Mouse (Mus musculus): Measurements from ENCODE around the gene Gm20671.
"Not testable (repeated sequence)": the region's sequence is repeated elsewhere in the genome, so short reads cannot be mapped to it uniquely, and the experiment has no call there.

Gm20671 gene

DNA sequence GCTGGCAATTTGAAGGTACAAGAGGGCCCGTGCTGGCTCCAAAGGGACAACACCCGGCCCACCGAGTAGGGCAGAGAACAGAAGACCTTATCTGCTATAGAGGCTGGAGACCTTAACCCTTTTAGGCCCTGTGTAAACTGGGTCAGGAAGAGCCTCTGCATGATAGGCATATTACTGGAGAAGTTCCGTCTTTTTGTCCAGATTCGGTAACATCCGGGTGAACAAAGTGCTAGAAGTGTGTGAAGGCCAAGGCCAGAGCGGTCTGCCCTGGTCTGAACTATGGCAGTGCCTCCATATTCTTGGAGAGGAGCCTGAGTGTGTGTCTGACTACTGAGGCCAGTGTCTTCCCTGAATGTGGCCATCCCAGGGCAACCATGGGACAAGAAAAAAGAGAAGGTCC is at the start of gene Gm20671:
TSS of gene Gm20671 (minus strand) at position 101 of the 400 bp plus-strand sequence.
- no peak for DNase-seq (ENCODE audit: low spot score)

DNA sequence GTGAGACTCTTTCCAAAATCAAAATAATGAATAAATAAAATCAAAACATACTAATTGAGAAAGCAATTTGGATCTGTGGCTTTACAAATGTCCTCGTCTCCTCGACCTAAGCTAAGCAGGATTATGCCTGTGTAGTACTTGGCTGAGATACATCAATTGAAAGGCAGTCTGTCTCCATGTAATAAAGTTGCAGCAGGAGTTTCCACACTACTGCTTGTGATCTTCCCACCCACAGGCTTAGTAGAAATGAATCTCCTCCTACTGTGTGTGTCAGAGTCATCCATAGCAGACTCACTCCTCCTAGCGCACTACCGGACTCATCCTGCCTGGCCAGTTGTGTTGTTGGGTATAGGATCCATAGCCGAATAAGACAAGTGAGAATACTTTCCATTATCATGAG is 45.4 kb upstream of the Gm20671 start:
- no peak for DNase-seq (ENCODE audit: low spot score)

DNA sequence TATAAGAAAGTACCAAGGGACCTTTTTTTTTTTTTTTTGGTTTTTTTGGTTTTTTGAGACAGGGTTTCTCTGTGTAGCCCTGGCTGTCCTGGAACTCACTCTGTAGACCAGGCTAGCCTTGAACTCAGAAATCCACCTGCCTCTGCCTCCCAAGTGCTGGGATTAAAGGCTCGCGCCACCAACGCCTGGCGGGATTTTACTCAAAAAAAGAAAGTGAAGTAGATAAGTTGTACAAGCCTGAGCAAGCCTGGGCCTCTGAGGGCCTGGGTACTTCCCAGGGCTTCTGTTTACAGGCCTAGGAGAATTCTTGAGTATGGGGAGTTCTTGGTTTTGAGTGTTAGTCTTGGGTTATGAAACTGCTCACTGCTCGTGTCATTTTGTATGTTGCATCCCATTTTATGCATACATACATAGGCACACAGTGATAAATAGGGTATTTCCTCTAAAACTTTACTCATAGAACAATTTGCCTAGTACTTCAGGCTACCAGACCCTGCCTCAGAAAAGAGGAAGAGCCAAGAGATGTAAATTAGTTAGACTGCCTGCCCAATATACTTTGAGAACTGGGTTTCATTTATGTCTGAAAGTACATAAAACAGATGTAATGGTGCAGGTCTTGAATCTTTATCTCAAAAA is 42.6 kb upstream of the Gm20671 start:
- no peak for DNase-seq (ENCODE audit: low spot score)

GRCm38 (mm10) chr5:32863253-32864228 is 36.6 kb upstream of the Gm20671 start, which contains the start of gene Depdc5:
Gene Depdc5, plus strand, starts transcription at chr5:32863701.
- peak; percentile 92 for DNase-seq (ENCODE audit: low spot score)

- DNase-seq (ENCODE audit: low spot score), result no peak
Observed at GRCm38 (mm10) chr5:32862469-32863132, 35.7 kb upstream of the Gm20671 start.

- DNase-seq (ENCODE audit: low spot score), result no peak
Observed at GRCm38 (mm10) chr5:32861082-32861481, 34.2 kb upstream of the Gm20671 start.

GRCm38 (mm10) chr5:32857781-32858220 is 30.9 kb upstream of the Gm20671 start:
- DNase-seq (ENCODE audit: low spot score), result peak; percentile 12

DNA sequence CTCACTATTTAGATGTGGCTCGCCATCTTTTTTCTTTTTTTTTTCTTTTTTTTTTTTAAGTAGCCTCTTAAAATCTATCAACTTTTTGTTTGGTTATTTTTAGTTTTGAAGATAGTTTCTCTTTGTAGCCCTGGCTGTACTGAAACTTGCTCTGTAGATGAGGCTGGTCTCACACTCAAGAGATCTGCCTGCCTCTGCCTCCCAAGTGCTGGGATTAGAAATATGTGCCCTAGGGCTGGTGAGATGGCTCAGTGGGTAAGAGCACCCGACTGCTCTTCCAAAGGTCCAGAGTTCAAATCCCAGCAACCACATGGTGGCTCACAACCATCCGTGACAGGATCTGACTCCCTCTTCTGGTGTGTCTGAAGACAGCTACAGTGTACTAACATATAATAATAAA is 28.4 kb upstream of the Gm20671 start:
- not testable (repeated sequence) for DNase-seq (ENCODE audit: low spot score)

- DNase-seq (ENCODE audit: low spot score), result no peak
Observed at GRCm38 (mm10) chr5:32854818-32855217, 27.9 kb upstream of the Gm20671 start.

DNA sequence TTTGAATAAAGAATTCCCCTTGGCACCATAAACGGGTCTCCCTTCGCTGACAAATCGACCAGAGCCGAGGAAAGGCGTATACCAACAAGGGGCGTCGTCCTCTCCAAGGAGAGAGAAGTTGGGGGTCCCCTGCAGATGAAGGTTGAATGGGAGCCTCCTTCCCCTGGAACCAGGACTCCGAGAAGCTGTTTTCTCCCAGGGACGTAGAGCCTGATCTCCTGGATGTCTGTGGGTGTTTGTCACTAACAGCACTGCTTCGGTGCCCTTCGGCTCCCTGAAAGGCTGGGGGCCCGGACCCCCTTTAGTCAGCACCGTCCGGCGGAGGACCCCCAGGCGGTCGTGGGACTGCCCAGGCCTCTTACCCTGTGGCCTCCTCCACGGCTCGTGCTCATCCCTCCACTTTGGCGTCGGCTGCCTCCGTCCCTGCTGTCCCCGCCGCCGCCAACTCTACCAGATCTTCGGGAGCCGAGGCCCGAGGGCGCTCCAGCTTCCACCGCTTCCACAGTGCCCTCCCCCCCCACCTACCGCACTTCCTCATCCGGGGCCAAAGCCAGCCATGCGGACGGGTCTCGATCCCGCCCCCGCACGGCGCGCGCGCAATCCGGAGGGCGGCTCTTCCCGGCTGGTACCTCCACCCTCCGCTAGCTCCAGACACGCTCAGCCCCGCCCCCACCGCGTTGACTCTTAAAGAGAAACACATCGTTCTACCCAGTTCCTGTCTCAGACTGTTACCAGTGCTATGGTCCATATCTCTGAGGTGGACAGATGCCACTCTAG is 27.0 kb upstream of the Gm20671 start, which contains the start of gene Prr14l:
TSS of gene Prr14l (minus strand) at position 526 of the 777 bp plus-strand sequence.
- DNase-seq (ENCODE audit: low spot score), result peak; percentile 95

DNA sequence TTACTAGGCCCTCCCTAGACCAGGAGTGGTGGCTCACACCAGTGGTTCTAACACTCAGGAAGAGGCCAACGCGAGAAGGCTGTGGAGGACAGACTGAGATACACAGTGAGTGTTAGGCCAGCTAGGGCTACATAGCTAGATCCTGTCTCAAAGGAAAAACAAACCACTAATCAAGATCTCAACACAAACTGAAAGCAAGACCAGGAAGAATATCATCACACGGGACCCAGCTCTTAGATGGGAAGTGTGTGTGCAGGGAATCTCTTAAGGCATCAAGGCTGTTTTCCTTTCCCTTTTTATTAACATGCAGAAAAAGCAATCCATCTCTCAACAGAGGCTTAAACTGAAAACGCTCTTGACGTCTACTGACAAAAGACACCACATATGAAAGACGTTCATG is 25.1 kb upstream of the Gm20671 start:
- DNase-seq (ENCODE audit: low spot score), result no peak

DNA sequence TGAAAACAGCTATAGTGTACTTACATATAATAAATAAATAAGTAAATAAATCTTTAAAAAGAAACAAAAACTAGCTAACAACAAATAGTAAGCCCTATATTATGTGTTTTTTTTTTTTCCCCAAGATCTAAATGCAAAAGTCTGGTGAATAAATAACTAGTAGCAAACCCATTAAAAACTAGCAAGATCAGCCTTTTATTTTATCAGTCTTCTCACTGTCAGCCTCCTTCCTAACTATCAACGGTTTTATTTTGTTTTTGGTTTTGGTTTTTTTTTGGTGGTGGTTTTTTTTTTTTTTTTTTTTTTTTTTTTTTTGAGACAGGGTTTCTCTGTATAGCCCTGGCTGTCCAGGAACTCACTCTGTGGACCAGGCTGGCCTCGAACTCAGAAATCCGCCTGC is 22.7 kb upstream of the Gm20671 start:
- DNase-seq (ENCODE audit: low spot score), result not testable (repeated sequence)

GRCm38 (mm10) chr5:32849178-32849577 is 22.3 kb upstream of the Gm20671 start:
- no peak for DNase-seq (ENCODE audit: low spot score)

GRCm38 (mm10) chr5:32840029-32840428 is 13.1 kb upstream of the Gm20671 start:
- no peak for DNase-seq (ENCODE audit: low spot score)

DNA sequence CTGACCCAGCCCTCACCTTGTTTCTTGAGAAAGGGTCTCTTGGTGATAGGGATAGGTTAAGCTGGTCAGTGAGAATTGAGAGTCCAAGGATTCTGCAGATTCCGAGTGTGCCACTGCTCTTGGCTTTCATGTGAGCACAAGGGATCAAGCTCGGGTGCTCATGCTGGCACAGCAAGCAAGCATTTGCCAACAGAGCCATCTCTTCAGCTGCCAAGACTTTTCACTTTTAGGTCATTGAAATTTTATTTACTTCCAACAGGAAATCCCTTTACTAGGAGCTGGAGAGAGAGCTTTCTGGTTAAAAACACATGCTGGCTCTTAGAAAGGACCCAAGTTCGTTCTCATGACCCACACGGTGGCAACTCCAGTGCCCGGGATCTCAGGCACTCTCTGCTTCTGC is 10.1 kb upstream of the Gm20671 start:
- no peak for DNase-seq (ENCODE audit: low spot score)

DNA sequence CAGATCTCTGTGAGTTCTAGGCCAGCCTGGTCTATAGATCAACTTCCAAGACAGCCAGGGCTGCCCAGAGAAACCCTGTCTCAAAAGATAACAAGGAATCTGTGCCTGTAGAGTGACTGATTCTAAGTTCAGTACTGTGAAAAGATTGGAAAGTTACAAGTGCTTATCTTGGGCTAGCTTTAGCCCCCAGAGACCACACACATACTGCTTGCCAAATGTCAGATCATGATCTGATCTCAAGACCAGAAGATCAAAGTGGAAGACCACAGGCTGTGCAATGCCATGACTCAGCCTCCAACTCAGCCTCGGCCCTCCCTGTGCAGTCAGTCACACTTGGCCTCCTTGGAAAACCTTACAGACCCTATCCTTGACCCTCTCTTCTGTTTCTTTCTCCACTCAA is 7.6 kb upstream of the Gm20671 start:
- no peak for DNase-seq (ENCODE audit: low spot score)

GRCm38 (mm10) chr5:32830054-32830453 is 3.1 kb upstream of the Gm20671 start:
- DNase-seq (ENCODE audit: low spot score), result no peak

- not testable (repeated sequence) for DNase-seq (ENCODE audit: low spot score)
Observed at GRCm38 (mm10) chr5:32828766-32829165, 1.9 kb upstream of the Gm20671 start.

- no peak for DNase-seq (ENCODE audit: low spot score)
Observed at GRCm38 (mm10) chr5:32820471-32820870, 6.4 kb downstream of the Gm20671 start.

DNA sequence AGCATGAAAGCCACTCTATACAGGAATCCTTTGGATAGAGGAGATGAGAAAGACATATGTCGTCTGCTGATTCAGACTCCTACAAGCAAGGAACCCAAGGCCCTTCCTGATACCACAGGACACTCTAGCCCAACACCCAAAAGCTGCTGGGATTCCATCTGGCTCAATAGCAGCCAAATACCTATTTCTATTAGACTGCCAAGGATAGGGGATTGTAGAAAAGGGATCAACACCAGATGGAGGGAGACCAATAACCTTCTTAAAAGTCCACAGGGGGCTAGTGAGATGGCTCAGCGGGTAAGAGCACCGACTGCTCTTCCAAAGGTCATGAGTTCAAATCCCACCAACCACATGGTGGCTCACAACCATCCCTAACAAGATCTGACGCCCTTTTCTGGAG is 11.5 kb downstream of the Gm20671 start:
- no peak for DNase-seq (ENCODE audit: low spot score)

DNA sequence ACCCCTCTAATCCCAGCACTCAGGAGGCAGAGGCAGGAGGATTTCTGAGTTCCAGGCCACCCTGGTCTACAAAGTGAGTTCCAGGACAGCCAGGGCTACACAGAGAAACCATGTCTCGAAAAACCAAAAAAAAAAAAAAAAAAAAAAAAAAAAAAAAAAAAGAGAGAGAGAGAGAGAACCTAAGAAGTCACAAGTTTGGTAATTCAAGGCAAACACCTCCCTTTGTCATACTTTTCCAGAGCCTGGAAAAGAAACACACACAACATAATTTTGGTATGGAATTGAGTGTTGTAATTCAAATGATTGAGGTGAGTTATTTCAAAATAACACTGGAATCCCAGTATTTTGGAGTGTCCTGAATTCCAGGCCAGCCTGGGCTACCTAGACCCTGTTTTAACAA is 40.5 kb downstream of the Gm20671 start:
- DNase-seq (ENCODE audit: low spot score), result not testable (repeated sequence)
